8 mouse cellular contexts compared by ENCODE assay signal in the genomic region with DNA sequence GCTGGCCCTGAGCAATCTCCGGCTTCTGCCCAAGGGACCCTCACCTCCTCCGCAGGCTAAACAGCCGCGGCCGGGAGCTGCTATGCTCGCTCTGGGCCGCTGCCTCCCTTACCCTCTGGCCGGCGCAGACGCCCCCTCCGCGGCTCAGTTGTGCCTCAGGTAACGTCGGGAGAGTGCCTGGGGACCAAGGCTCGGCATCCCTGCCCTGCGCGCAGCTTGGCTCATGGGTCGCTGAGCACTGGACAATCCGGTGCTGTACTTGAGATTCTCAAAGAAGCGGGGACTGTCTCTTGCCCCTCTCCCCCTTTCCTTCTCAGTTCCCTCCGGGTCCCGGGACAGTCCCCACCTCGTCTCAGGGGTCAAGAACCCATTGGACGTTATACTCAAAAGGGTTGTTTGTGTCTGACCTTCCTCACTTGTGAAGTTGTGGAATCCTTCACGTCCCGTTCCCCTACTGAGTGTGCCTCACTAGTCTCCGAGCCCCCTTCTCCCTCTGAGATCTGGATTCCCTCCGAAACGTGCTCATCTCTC. TPM values are rescaled to one million over a fixed set of nuclear protein-coding genes. Genes with fewer than 3 reads are reported as not detected.
DNase-seq lines count a peak whose midpoint lies in the region; ATAC-seq and TF ChIP-seq lines count a peak whose summit lies in the region.

No protein-coding gene starts in this region.

- intact Hi-C loops in heart, postnatal 10 days (cut with DNase I): no loop called here

- WGBS in heart, postnatal 0 days: 1% methylated on average over 29 of the region's 29 CpGs
- under 1% methylated on average over 29 of the region's 29 CpGs for WGBS in hindbrain, embryonic 10.5 days
- WGBS in midbrain, embryonic 11.5 days: under 1% methylated on average over 29 of the region's 29 CpGs

- H3K4me3 ChIP-seq in heart, postnatal 0 days (ENCODE audit: low read depth, low read length): peak overlapping the region; percentile 78
- peak overlapping the region; percentile 73 for H3K4me3 ChIP-seq in hindbrain, embryonic 10.5 days
- H3K4me3 ChIP-seq in midbrain, embryonic 11.5 days (ENCODE audit: low read depth, low read length): peak overlapping the region; percentile 74

- TF ChIP-seq CTCF in heart, postnatal 0 days (IDR thresholded peaks at IDR 0.05; ENCODE audit: low read depth): no peak

- H3K36me3 ChIP-seq in heart, postnatal 0 days (replicated peaks; ENCODE audit: control insufficient read depth, insufficient read depth, low read length): no peaks in the 10 kb centered on the region
- H3K36me3 ChIP-seq in hindbrain, embryonic 10.5 days: peaks cover 4% of the 10 kb centered on the region
- no peaks in the 10 kb centered on the region for H3K36me3 ChIP-seq in midbrain, embryonic 11.5 days (ENCODE audit: control insufficient read depth, insufficient read depth, low read length)

- H3K4me2 ChIP-seq in heart, postnatal 0 days (ENCODE audit: low read depth, low read length): peak overlapping the region; percentile 83
- peak overlapping the region; percentile 93 for H3K4me2 ChIP-seq in midbrain, embryonic 11.5 days

- no peaks in the 10 kb centered on the region for H3K9me3 ChIP-seq in heart, postnatal 0 days (replicated peaks; ENCODE audit: control insufficient read depth, low read length)
- no peaks in the 10 kb centered on the region for H3K9me3 ChIP-seq in hindbrain, embryonic 10.5 days
- H3K9me3 ChIP-seq in midbrain, embryonic 11.5 days (ENCODE audit: control insufficient read depth, low read length): no peaks in the 10 kb centered on the region

- peak overlapping the region; percentile 83 for H3K27ac ChIP-seq in heart, postnatal 0 days (ENCODE audit: low read depth)
- peak overlapping the region; percentile 87 for H3K27ac ChIP-seq in hindbrain, embryonic 10.5 days
- peak overlapping the region; percentile 65 for H3K27ac ChIP-seq in midbrain, embryonic 11.5 days (ENCODE audit: low read depth, low read length)

- TF ChIP-seq EP300 in heart, postnatal 0 days (IDR thresholded peaks at IDR 0.05; ENCODE audit: low read depth): no peak

- ATAC-seq in heart, postnatal 0 days (ENCODE audit: insufficient read depth, low read depth): no peak
- peak; percentile 3 for ATAC-seq in activated CD4-positive, CD25-positive, alpha-beta regulatory T cell, adult 4 months
- ATAC-seq in midbrain, embryonic 11.5 days (ENCODE audit: low FRiP score): no peak

- no peaks in the 10 kb centered on the region for H3K27me3 ChIP-seq in heart, postnatal 0 days (ENCODE audit: control insufficient read depth, insufficient read depth, low read length)
- H3K27me3 ChIP-seq in hindbrain, embryonic 10.5 days (ENCODE audit: insufficient read depth, poor library complexity, severe bottlenecking): peaks cover 14% of the 10 kb centered on the region
- H3K27me3 ChIP-seq in midbrain, embryonic 11.5 days (ENCODE audit: control insufficient read depth, insufficient read depth, low read length): 0 out of 2 replicates have a peak, but pooled peaks cover 2% of the 10 kb centered on the region

- 0 out of 2 replicates have a peak, but pooled peaks cover 14% of the 10 kb centered on the region for H3K4me1 ChIP-seq in heart, postnatal 0 days (ENCODE audit: control insufficient read depth, insufficient read depth)
- peaks cover 14% of the 10 kb centered on the region for H3K4me1 ChIP-seq in hindbrain, embryonic 10.5 days (replicated peaks)
- peaks cover 5% of the 10 kb centered on the region; the same call in 1 of the 2 replicates for H3K4me1 ChIP-seq in midbrain, embryonic 11.5 days (ENCODE audit: control insufficient read depth, insufficient read depth, low read length)

- H3K9ac ChIP-seq in heart, postnatal 0 days (replicated peaks; ENCODE audit: low read depth, low read length): peak overlapping the region; percentile 72
- peak overlapping the region; percentile 85 for H3K9ac ChIP-seq in midbrain, embryonic 11.5 days (ENCODE audit: low read length)

- no peak for DNase-seq in heart, postnatal 0 days (ENCODE audit: low spot score)
- no peak for DNase-seq in heart, postnatal 10 days
- no peak for DNase-seq in hindbrain, embryonic 10.5 days (ENCODE audit: low spot score)
- no peak for DNase-seq in midbrain, embryonic 11.5 days (ENCODE audit: low spot score, missing footprints)
- DNase-seq in left cerebral cortex, adult 18-20 months (ENCODE audit: low spot score in 2 of 2): no peak
- no peak for DNase-seq in thymus, adult 18-20 months
- no peak for DNase-seq in frontal cortex, adult 2 months (ENCODE audit: extremely low spot score in 1 of 2, low spot score in 1 of 2)

RNA-seq across cellular contexts. Expression of a gene that starts 0.4 kb away (rescaled TPM):
- total RNA-seq in heart, postnatal 0 days (2014; rRNA removed; ENCODE audit: low replicate concordance): 1.3 and 4.0 TPM in 2 replicates
- 2.3 and 2.4 TPM in 2 replicates for polyA plus RNA-seq in heart, postnatal 0 days (2015; fragmentation: Nextera tagmentation; extraction: Ambion mirVana)
- 1 to 10 TPM; 1.7 to 2.1 TPM for total RNA-seq in heart, postnatal 10 days (2021)
- 1 to 10 TPM; 3.8 to 5.4 TPM for polyA plus RNA-seq in activated CD4-positive, CD25-positive, alpha-beta regulatory T cell, adult 4 months (2017; shearing (Covaris generic))
- polyA plus RNA-seq in hindbrain, embryonic 10.5 days (2016; fragmentation: Nextera tagmentation; extraction: Ambion mirVana): 7.7 and 8.1 TPM in 2 replicates
- polyA plus RNA-seq in midbrain, embryonic 11.5 days (2014; fragmentation: Nextera tagmentation; extraction: Ambion mirVana): 5.5 and 6.1 TPM in 2 replicates
- total RNA-seq in left cerebral cortex, adult 18-20 months (2021): 1 to 10 TPM; 3.6 to 4.5 TPM
- 5.2 and 5.9 TPM in 2 replicates for polyA plus RNA-seq in frontal cortex, adult 2 months (2012; rRNA removed)

RNA-seq across cellular contexts. Expression of a gene that starts 12.9 kb away (rescaled TPM):
- total RNA-seq in heart, postnatal 0 days (2014; rRNA removed; ENCODE audit: low replicate concordance): 6.3 and 6.8 TPM in 2 replicates
- polyA plus RNA-seq in heart, postnatal 0 days (2015; fragmentation: Nextera tagmentation; extraction: Ambion mirVana): 6.0 and 8.7 TPM in 2 replicates
- total RNA-seq in heart, postnatal 10 days (2021): 1 to 10 TPM; 8.3 to 9.1 TPM
- 10 to 100 TPM; 33.7 to 39.5 TPM for polyA plus RNA-seq in activated CD4-positive, CD25-positive, alpha-beta regulatory T cell, adult 4 months (2017; shearing (Covaris generic))
- 33.1 and 37.4 TPM in 2 replicates for polyA plus RNA-seq in hindbrain, embryonic 10.5 days (2016; fragmentation: Nextera tagmentation; extraction: Ambion mirVana)
- polyA plus RNA-seq in midbrain, embryonic 11.5 days (2014; fragmentation: Nextera tagmentation; extraction: Ambion mirVana): 34.3 and 37.7 TPM in 2 replicates
- total RNA-seq in left cerebral cortex, adult 18-20 months (2021): 1 to 10 TPM; 5.5 to 6.2 TPM
- 19.4 and 22.8 TPM in 2 replicates for polyA plus RNA-seq in frontal cortex, adult 2 months (2012; rRNA removed)

RNA-seq across cellular contexts. Expression of a gene that starts 13.0 kb away (rescaled TPM):
- total RNA-seq in heart, postnatal 0 days (2014; rRNA removed; ENCODE audit: low replicate concordance): 41.1 and 51.3 TPM in 2 replicates
- polyA plus RNA-seq in heart, postnatal 0 days (2015; fragmentation: Nextera tagmentation; extraction: Ambion mirVana): 36.5 and 38.4 TPM in 2 replicates
- total RNA-seq in heart, postnatal 10 days (2021): 10 to 100 TPM; 32.8 to 40.0 TPM
- polyA plus RNA-seq in activated CD4-positive, CD25-positive, alpha-beta regulatory T cell, adult 4 months (2017; shearing (Covaris generic)): 1 to 10 TPM; 3.9 to 4.9 TPM
- 38.0 and 40.5 TPM in 2 replicates for polyA plus RNA-seq in hindbrain, embryonic 10.5 days (2016; fragmentation: Nextera tagmentation; extraction: Ambion mirVana)
- polyA plus RNA-seq in midbrain, embryonic 11.5 days (2014; fragmentation: Nextera tagmentation; extraction: Ambion mirVana): 23.6 and 28.0 TPM in 2 replicates
- 10 to 100 TPM; 16.1 to 17.5 TPM for total RNA-seq in left cerebral cortex, adult 18-20 months (2021)
- 18.5 and 19.5 TPM in 2 replicates for polyA plus RNA-seq in frontal cortex, adult 2 months (2012; rRNA removed)

RNA-seq across cellular contexts. Expression of a gene that starts 35.8 kb away (rescaled TPM):
- 317 and 334 TPM in 2 replicates for total RNA-seq in heart, postnatal 0 days (2014; rRNA removed; ENCODE audit: low replicate concordance)
- polyA plus RNA-seq in heart, postnatal 0 days (2015; fragmentation: Nextera tagmentation; extraction: Ambion mirVana): 1,000 and 1,028 TPM in 2 replicates
- total RNA-seq in heart, postnatal 10 days (2021): 100 to 1,000 TPM; 420 to 430 TPM
- 100 to 1,000 TPM; 840 to 842 TPM for polyA plus RNA-seq in activated CD4-positive, CD25-positive, alpha-beta regulatory T cell, adult 4 months (2017; shearing (Covaris generic))
- 1,211 and 1,387 TPM in 2 replicates for polyA plus RNA-seq in hindbrain, embryonic 10.5 days (2016; fragmentation: Nextera tagmentation; extraction: Ambion mirVana)
- polyA plus RNA-seq in midbrain, embryonic 11.5 days (2014; fragmentation: Nextera tagmentation; extraction: Ambion mirVana): 1,035 and 1,053 TPM in 2 replicates
- total RNA-seq in left cerebral cortex, adult 18-20 months (2021): 100 to 1,000 TPM; 145 to 162 TPM
- polyA plus RNA-seq in frontal cortex, adult 2 months (2012; rRNA removed): 212 and 256 TPM in 2 replicates
